Mouse (Mus musculus) small intestine, adult 2 months (tissue): ENCODE measurements around the gene Kxd1.

Experiments used
- CTCF ChIP-seq: fragments of 200-500 bp; IDR thresholded peaks from 2 replicates; pipeline ENCODE4 v1.5.1; 2012; ENCODE audit warnings: low read depth, mild to moderate bottlenecking, control low read depth, inconsistent platforms, low read length, moderate library complexity, mixed read lengths; ENCODE audit not compliant: insufficient replicate concordance, insufficient read length; ENCODE audit errors: extremely low read depth
- POLR2A ChIP-seq: fragments of 200-500 bp; IDR thresholded peaks from 2 replicates; pipeline ENCODE4 v1.6.1; 2012; ENCODE audit warnings: low read depth, mild to moderate bottlenecking, control low read depth, inconsistent platforms, low read length, moderate library complexity

DNA sequence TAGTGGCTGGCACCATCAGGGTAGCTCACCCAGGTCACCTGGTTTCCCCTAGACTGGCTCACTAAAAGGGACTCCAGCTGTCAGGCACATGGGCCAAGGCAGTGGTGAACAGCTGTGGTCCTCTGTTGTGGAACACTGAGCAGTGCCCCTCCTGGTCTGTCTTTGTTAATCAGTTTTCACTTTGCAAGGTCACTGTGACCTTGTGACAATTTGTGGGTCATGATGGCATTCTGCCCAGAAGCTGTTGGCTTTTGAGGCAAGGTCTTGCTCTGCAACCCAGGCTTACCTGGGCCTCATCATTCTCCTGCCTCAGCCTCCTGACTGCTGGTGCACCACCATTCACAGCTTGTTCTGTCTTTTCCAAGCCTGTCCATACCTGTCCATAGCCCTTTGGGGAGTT is 42.6 kb upstream of the Kxd1 start:
- no peak for TF ChIP-seq CTCF
- no peak for TF ChIP-seq POLR2A
